29 mouse cellular contexts compared by ENCODE assay signal in genomic region chr17:5029148-5029547, GRCm38 (mm10). TPM values are rescaled to one million over a fixed set of nuclear protein-coding genes. Genes with fewer than 3 reads are reported as not detected.
DNase-seq lines count a peak whose midpoint lies in the region; ATAC-seq and TF ChIP-seq lines count a peak whose summit lies in the region.
"Had no signal": no experiment of that assay in that cellular context is flagged by ENCODE, and none has a peak within 500 bp of the region (broad histone marks: within the 10 kb centered on the region; RNA-seq: fewer than 3 reads in every experiment).

No protein-coding gene starts in this region.

- no peaks in the 10 kb centered on the region for H3K9me3 ChIP-seq in intestine, postnatal 0 days (ENCODE audit: control insufficient read depth)
- H3K9me3 ChIP-seq in intestine, embryonic 16.5 days (ENCODE audit: control insufficient read depth, low read length) = no peaks in the 10 kb centered on the region
- H3K9me3 ChIP-seq in liver, embryonic 14.5 days (ENCODE audit: control insufficient read depth, low read length) = no peaks in the 10 kb centered on the region
- no peaks in the 10 kb centered on the region for H3K9me3 ChIP-seq in liver, embryonic 11.5 days (ENCODE audit: control insufficient read depth, low read length)
- no peaks in the 10 kb centered on the region for H3K9me3 ChIP-seq in forebrain, postnatal 0 days (ENCODE audit: low read length)
- H3K9me3 ChIP-seq: hindbrain, embryonic 12.5 days; intestine, embryonic 15.5 days; limb, embryonic 10.5 days; limb, embryonic 15.5 days; midbrain, embryonic 10.5 days; midbrain, embryonic 15.5 days; neural tube, embryonic 15.5 days; stomach, embryonic 15.5 days had no signal

- WGBS in intestine, postnatal 0 days = 87% methylated on average over 4 of the region's 4 CpGs
- WGBS in intestine, embryonic 16.5 days = 85% methylated on average over 4 of the region's 4 CpGs
- WGBS in liver, embryonic 14.5 days (ENCODE audit: insufficient replicate concordance) = 78% methylated on average over 4 of the region's 4 CpGs
- 82% methylated on average over 4 of the region's 4 CpGs for WGBS in liver, embryonic 11.5 days
- WGBS in forebrain, postnatal 0 days = 90% methylated on average over 4 of the region's 4 CpGs

- TF ChIP-seq CTCF in intestine, postnatal 0 days (IDR thresholded peaks at IDR 0.05; ENCODE audit: low read depth) = peak; percentile 16; the same call in 1 of the 2 replicates
- peak; percentile 27; the same call in 1 of the 2 replicates for TF ChIP-seq CTCF in liver, embryonic 14.5 days (IDR thresholded peaks at IDR 0.05; ENCODE audit: low read depth)
- TF ChIP-seq CTCF in forebrain, postnatal 0 days (IDR thresholded peaks at IDR 0.05; ENCODE audit: low read depth) = no peak

- H3K27ac ChIP-seq in intestine, postnatal 0 days (ENCODE audit: low read depth, low read length) = no peak overlapping the region
- no peak overlapping the region for H3K27ac ChIP-seq in intestine, embryonic 16.5 days (ENCODE audit: low read length)
- no peak overlapping the region for H3K27ac ChIP-seq in liver, embryonic 14.5 days
- no peak overlapping the region for H3K27ac ChIP-seq in liver, embryonic 11.5 days (ENCODE audit: low read depth, low read length)
- no peak overlapping the region for H3K27ac ChIP-seq in forebrain, postnatal 0 days (ENCODE audit: low read depth, low read length)
- H3K27ac ChIP-seq: hindbrain, embryonic 12.5 days; hindbrain, postnatal 0 days; intestine, embryonic 15.5 days; limb, embryonic 10.5 days; limb, embryonic 15.5 days; midbrain, embryonic 10.5 days; midbrain, embryonic 15.5 days; neural tube, embryonic 15.5 days; stomach, embryonic 15.5 days had no signal

- no peak overlapping the region for H3K9ac ChIP-seq in intestine, postnatal 0 days (ENCODE audit: low read depth, low read length)
- H3K9ac ChIP-seq in intestine, embryonic 16.5 days (ENCODE audit: low read depth, low read length) = no peak overlapping the region
- no peak overlapping the region for H3K9ac ChIP-seq in liver, embryonic 14.5 days (replicated peaks)
- no peak overlapping the region for H3K9ac ChIP-seq in liver, embryonic 11.5 days (ENCODE audit: low read depth, low read length)
- H3K9ac ChIP-seq in forebrain, postnatal 0 days = no peak overlapping the region
- H3K9ac ChIP-seq: hindbrain, embryonic 12.5 days; intestine, embryonic 15.5 days; limb, embryonic 15.5 days; midbrain, embryonic 15.5 days; neural tube, embryonic 15.5 days; stomach, embryonic 15.5 days had no signal

- DNase-seq in adrenal gland, postnatal 10 days = peak; percentile 53
- no peak for DNase-seq in adrenal gland, postnatal 25 days
- no peak for DNase-seq in liver, embryonic 14.5 days (ENCODE audit: low read depth in 3 of 3, low spot score in 3 of 3)
- DNase-seq in liver, embryonic 11.5 days (ENCODE audit: low spot score) = no peak
- no peak for DNase-seq in forebrain, postnatal 0 days
- DNase-seq: adrenal gland, adult 8-10 months; cerebellum, adult 11-12 months; cerebellum, postnatal 10 days; gastrocnemius, postnatal 14 days; heart, postnatal 36 days; kidney, postnatal 4 days; lung, adult 2 months; retina, postnatal 1 day; right cerebral cortex, postnatal 14 days; thymus, postnatal 14 days had no signal

- no peak for ATAC-seq in intestine, postnatal 0 days
- ATAC-seq in intestine, embryonic 16.5 days = no peak
- ATAC-seq in liver, embryonic 14.5 days (ENCODE audit: insufficient read depth) = no peak
- no peak for ATAC-seq in liver, embryonic 11.5 days (replicated peaks; ENCODE audit: low FRiP score)
- ATAC-seq in forebrain, postnatal 0 days = no peak
- ATAC-seq: forebrain, embryonic 16.5 days; hindbrain, postnatal 0 days; intestine, embryonic 15.5 days; midbrain, embryonic 15.5 days had no signal

- no peak overlapping the region for H3K4me2 ChIP-seq in intestine, postnatal 0 days (replicated peaks; ENCODE audit: low read depth)
- no peak overlapping the region for H3K4me2 ChIP-seq in intestine, embryonic 16.5 days (ENCODE audit: low read depth, low read length)
- no peak overlapping the region for H3K4me2 ChIP-seq in liver, embryonic 14.5 days (ENCODE audit: low read depth)
- H3K4me2 ChIP-seq in liver, embryonic 11.5 days = no peak overlapping the region
- no peak overlapping the region for H3K4me2 ChIP-seq in forebrain, postnatal 0 days (ENCODE audit: low read depth)
- H3K4me2 ChIP-seq: heart, embryonic 11.5 days; hindbrain, embryonic 12.5 days; intestine, embryonic 15.5 days; limb, embryonic 15.5 days; midbrain, embryonic 15.5 days; neural tube, embryonic 15.5 days; stomach, embryonic 15.5 days had no signal

- no peak overlapping the region for H3K4me3 ChIP-seq in intestine, postnatal 0 days (ENCODE audit: low read depth, low read length)
- H3K4me3 ChIP-seq in intestine, embryonic 16.5 days (ENCODE audit: low read length) = no peak overlapping the region
- no peak overlapping the region for H3K4me3 ChIP-seq in liver, embryonic 14.5 days (ENCODE audit: insufficient read depth in 1 of 2, low read depth in 2 of 2, low read length in 2 of 2)
- H3K4me3 ChIP-seq in liver, embryonic 11.5 days (ENCODE audit: low read depth, low read length) = no peak overlapping the region
- no peak overlapping the region for H3K4me3 ChIP-seq in forebrain, postnatal 0 days (ENCODE audit: low read depth, low read length)
- H3K4me3 ChIP-seq: erythroblast, embryonic 14.5 days; hindbrain, embryonic 12.5 days; intestine, embryonic 15.5 days; limb, embryonic 10.5 days; limb, embryonic 15.5 days; midbrain, embryonic 10.5 days; midbrain, embryonic 15.5 days; neural tube, embryonic 15.5 days; stomach, embryonic 15.5 days had no signal

- H3K27me3 ChIP-seq in intestine, postnatal 0 days (replicated peaks; ENCODE audit: control insufficient read depth, insufficient read depth, low read length) = no peaks in the 10 kb centered on the region
- H3K27me3 ChIP-seq in intestine, embryonic 16.5 days (replicated peaks; ENCODE audit: control insufficient read depth, insufficient read depth, low read length) = no peaks in the 10 kb centered on the region
- H3K27me3 ChIP-seq in liver, embryonic 14.5 days (ENCODE audit: control insufficient read depth, insufficient read depth, low read length) = no peaks in the 10 kb centered on the region
- H3K27me3 ChIP-seq in liver, embryonic 11.5 days (replicated peaks; ENCODE audit: control insufficient read depth, insufficient read depth, low read length) = no peaks in the 10 kb centered on the region
- no peaks in the 10 kb centered on the region for H3K27me3 ChIP-seq in forebrain, postnatal 0 days (ENCODE audit: insufficient read depth, low read length)
- H3K27me3 ChIP-seq: hindbrain, embryonic 12.5 days; intestine, embryonic 15.5 days; limb, embryonic 15.5 days; midbrain, embryonic 15.5 days; neural tube, embryonic 15.5 days; stomach, embryonic 15.5 days had no signal

- no peak for TF ChIP-seq EP300 in liver, embryonic 14.5 days (IDR thresholded peaks at IDR 0.05; ENCODE audit: low read depth)

- H3K4me1 ChIP-seq in intestine, postnatal 0 days (replicated peaks; ENCODE audit: control insufficient read depth, insufficient read depth, low read length) = no peaks in the 10 kb centered on the region
- H3K4me1 ChIP-seq in intestine, embryonic 16.5 days (ENCODE audit: control insufficient read depth, insufficient read depth, low read length) = peaks cover 7% of the 10 kb centered on the region
- 0 out of 4 replicates have a peak, but pooled peaks cover 0 to 3% of the 10 kb centered on the region in 2 experiments for H3K4me1 ChIP-seq in liver, embryonic 14.5 days (replicated peaks; ENCODE audit: control insufficient read depth in 2 of 2, insufficient read depth in 2 of 2, low read length in 1 of 2)
- H3K4me1 ChIP-seq in liver, embryonic 11.5 days (replicated peaks; ENCODE audit: control insufficient read depth, insufficient read depth, low read length) = peaks cover 10% of the 10 kb centered on the region
- H3K4me1 ChIP-seq in forebrain, postnatal 0 days (ENCODE audit: insufficient read depth) = no peaks in the 10 kb centered on the region

- no peaks in the 10 kb centered on the region for H3K36me3 ChIP-seq in intestine, postnatal 0 days (ENCODE audit: control insufficient read depth, insufficient read depth)
- H3K36me3 ChIP-seq in intestine, embryonic 16.5 days (ENCODE audit: control insufficient read depth, insufficient read depth, low read length) = no peaks in the 10 kb centered on the region
- H3K36me3 ChIP-seq in liver, embryonic 14.5 days (replicated peaks; ENCODE audit: control insufficient read depth, insufficient read depth, low read depth) = no peaks in the 10 kb centered on the region
- H3K36me3 ChIP-seq in liver, embryonic 11.5 days (ENCODE audit: control insufficient read depth, insufficient read depth, low read length) = no peaks in the 10 kb centered on the region
- no peaks in the 10 kb centered on the region for H3K36me3 ChIP-seq in forebrain, postnatal 0 days (ENCODE audit: insufficient read depth)
- H3K36me3 ChIP-seq: hindbrain, embryonic 12.5 days; intestine, embryonic 15.5 days; limb, embryonic 10.5 days; limb, embryonic 15.5 days; midbrain, embryonic 10.5 days; midbrain, embryonic 15.5 days; neural tube, embryonic 15.5 days; stomach, embryonic 15.5 days had no signal

RNA-seq across cellular contexts. Expression of gene Arid1b, which starts 35.0 kb away (rescaled TPM):
- total RNA-seq in adrenal gland, postnatal 10 days (2021) = 10 to 100 TPM; 56.1 to 75.4 TPM
- 85.8 and 86.1 TPM in 2 replicates for total RNA-seq in adrenal gland, postnatal 25 days (2021)
- polyA plus RNA-seq in intestine, postnatal 0 days (2015; fragmentation: Nextera tagmentation; extraction: Ambion mirVana) = 4.8 and 4.9 TPM in 2 replicates
- 5.8 and 6.5 TPM in 2 replicates for polyA plus RNA-seq in intestine, embryonic 16.5 days (2015; fragmentation: Nextera tagmentation; extraction: Ambion mirVana)
- 2.3 and 2.6 TPM in 2 replicates for polyA plus RNA-seq in liver, embryonic 14.5 days (2012; rRNA removed)
- polyA plus RNA-seq in liver, embryonic 14.5 days (2014; fragmentation: Nextera tagmentation; extraction: Ambion mirVana) = 2.9 and 3.1 TPM in 2 replicates
- 8.1 and 9.1 TPM in 2 replicates for polyA plus RNA-seq in liver, embryonic 11.5 days (2014; fragmentation: Nextera tagmentation; extraction: Ambion mirVana)
- total RNA-seq in forebrain, postnatal 0 days (2014; rRNA removed) = 40.5 and 51.6 TPM in 2 replicates
- 8.0 and 10.5 TPM in 2 replicates for polyA plus RNA-seq in forebrain, postnatal 0 days (2015; fragmentation: Nextera tagmentation; extraction: Ambion mirVana)
